ENCODE assay signal across 8 mouse cellular contexts in the genomic region with DNA sequence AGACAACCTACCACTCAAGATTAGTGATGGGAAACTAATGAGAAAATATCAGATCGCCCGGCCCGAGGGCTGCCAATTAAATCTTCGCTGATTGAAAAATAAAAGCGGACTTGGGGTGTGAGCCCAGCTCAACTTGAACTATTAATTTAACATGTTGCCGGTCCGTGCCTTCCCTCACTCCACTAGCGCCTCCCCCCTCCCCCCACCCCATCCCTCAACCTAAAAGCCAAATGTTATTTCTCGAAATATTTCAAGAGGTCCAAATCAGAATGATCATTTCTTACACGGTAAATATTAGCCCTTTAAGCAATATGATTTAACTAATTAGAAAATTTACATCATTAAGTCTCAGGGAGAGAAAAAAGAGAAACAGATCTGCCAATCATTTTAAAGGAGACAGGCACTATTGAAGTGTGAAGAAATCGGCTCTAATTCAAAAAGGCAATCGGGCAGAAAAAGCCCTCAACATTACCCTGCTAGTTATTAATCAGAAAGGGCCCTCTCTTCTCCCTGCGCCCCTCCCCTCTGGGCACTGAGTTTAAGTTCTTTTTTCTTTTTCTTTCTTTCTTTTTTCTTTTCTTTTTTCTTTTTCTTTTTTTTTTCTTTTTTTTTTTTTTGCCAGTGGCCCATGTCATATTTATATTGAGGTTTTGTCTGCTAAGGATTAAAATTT.
DNase-seq lines count a peak whose midpoint lies in the region; ATAC-seq and TF ChIP-seq lines count a peak whose summit lies in the region.

No protein-coding gene starts in this region.

- no peak for TF ChIP-seq EP300 in heart, adult 2 months (IDR thresholded peaks at IDR 0.05; ENCODE audit: insufficient read depth, low read depth, low read length)

- no peak for ATAC-seq in hindbrain, embryonic 12.5 days (ENCODE audit: low FRiP score)
- peak; percentile 3; the same call in 1 of the 2 replicates for ATAC-seq in midbrain, embryonic 13.5 days

- intact Hi-C loops in heart, adult 2 months (cut with DNase I), result loop anchor here (5.0 to 10.0 kb wide), 3 partner anchors 339 to 1002 kb away; no protein-coding TSS in a partner anchor
- intact Hi-C loops in heart, postnatal 36 days (cut with DNase I), result loop anchor here (1.0 to 10.0 kb wide), 8 partner anchors 215 to 1592 kb away; a partner anchor contains a TSS

- no peak for TF ChIP-seq POLR2A in heart, adult 2 months (IDR thresholded peaks at IDR 0.05; ENCODE audit: insufficient read depth, low read depth, low read length)

- H3K79me2 ChIP-seq in heart, adult 2 months (replicated peaks; ENCODE audit: control insufficient read depth, insufficient read depth, low read length), result no peaks in the 10 kb centered on the region

- no peak for TF ChIP-seq CTCF in heart, adult 2 months (IDR thresholded peaks at IDR 0.05)

- H3K27ac ChIP-seq in heart, adult 2 months, result no peak overlapping the region
- peak overlapping the region; percentile 79 for H3K27ac ChIP-seq in hindbrain, embryonic 12.5 days
- H3K27ac ChIP-seq in midbrain, embryonic 13.5 days, result no peak overlapping the region

- H3K9me3 ChIP-seq in hindbrain, embryonic 12.5 days (replicated peaks), result no peaks in the 10 kb centered on the region
- no peaks in the 10 kb centered on the region for H3K9me3 ChIP-seq in midbrain, embryonic 13.5 days

- H3K4me1 ChIP-seq in heart, adult 2 months (ENCODE audit: control insufficient read depth, insufficient read depth, low read length), result peaks cover 2% of the 10 kb centered on the region
- H3K4me1 ChIP-seq in hindbrain, embryonic 12.5 days, result peaks cover 58% of the 10 kb centered on the region
- H3K4me1 ChIP-seq in midbrain, embryonic 13.5 days (replicated peaks), result peaks cover 69% of the 10 kb centered on the region

- no peak overlapping the region for H3K9ac ChIP-seq in heart, adult 2 months (ENCODE audit: low read depth, low read length)
- no peak overlapping the region for H3K9ac ChIP-seq in hindbrain, embryonic 12.5 days
- 0 out of 2 replicates have a peak overlapping the region, but pooled peaks have one; percentile 19 for H3K9ac ChIP-seq in midbrain, embryonic 13.5 days (replicated peaks)

- no peak for DNase-seq in heart, adult 2 months
- no peak for DNase-seq in heart, postnatal 36 days
- peak; percentile 23 for DNase-seq in adipocyte (ENCODE audit: low spot score)
- DNase-seq in cerebellum, adult 8-10 months, result no peak
- no peak for DNase-seq in frontal cortex, postnatal 36 days (ENCODE audit: low spot score in 2 of 2)
- no peak for DNase-seq in cerebellum, adult 11-12 months

- peak overlapping the region; percentile 38 for H3K4me3 ChIP-seq in heart, adult 2 months
- peak overlapping the region; percentile 21 for H3K4me3 ChIP-seq in hindbrain, embryonic 12.5 days
- H3K4me3 ChIP-seq in midbrain, embryonic 13.5 days (replicated peaks), result peak overlapping the region; percentile 30

- 20% methylated on average over 13 of the region's 13 CpGs for WGBS in heart, adult 2 months
- WGBS in hindbrain, embryonic 12.5 days, result 2% methylated on average over 13 of the region's 13 CpGs
- WGBS in midbrain, embryonic 13.5 days, result under 1% methylated on average over 13 of the region's 13 CpGs

- no peaks in the 10 kb centered on the region for H3K36me3 ChIP-seq in heart, adult 2 months (ENCODE audit: control insufficient read depth, insufficient read depth, low read length)
- H3K36me3 ChIP-seq in hindbrain, embryonic 12.5 days, result no peaks in the 10 kb centered on the region
- H3K36me3 ChIP-seq in midbrain, embryonic 13.5 days, result no peaks in the 10 kb centered on the region

- peaks cover 13% of the 10 kb centered on the region; the same call in 1 of the 2 replicates for H3K27me3 ChIP-seq in heart, adult 2 months (ENCODE audit: control insufficient read depth, insufficient read depth, low read length)
- H3K27me3 ChIP-seq in hindbrain, embryonic 12.5 days, result peaks cover 30% of the 10 kb centered on the region
- peaks cover 54% of the 10 kb centered on the region for H3K27me3 ChIP-seq in midbrain, embryonic 13.5 days

- peak overlapping the region; percentile 56 for H3K4me2 ChIP-seq in hindbrain, embryonic 12.5 days (replicated peaks)
- peak overlapping the region; percentile 52 for H3K4me2 ChIP-seq in midbrain, embryonic 13.5 days (replicated peaks)
